Mouse (Mus musculus) frontal cortex, postnatal 14 days (tissue): ENCODE measurements around the gene Jtb.

Experiments
- DNase-seq, 2 experiments: peaks; one replicate each; pipeline ENCODE4 v3.0.0; 2022; ENCODE audit warnings: low spot score in 2 of 2

Gene Jtb

GRCm38 (mm10) chr3:90258521-90258920 is 27.1 kb downstream of the Jtb start:
- DNase-seq, result no peak

DNA sequence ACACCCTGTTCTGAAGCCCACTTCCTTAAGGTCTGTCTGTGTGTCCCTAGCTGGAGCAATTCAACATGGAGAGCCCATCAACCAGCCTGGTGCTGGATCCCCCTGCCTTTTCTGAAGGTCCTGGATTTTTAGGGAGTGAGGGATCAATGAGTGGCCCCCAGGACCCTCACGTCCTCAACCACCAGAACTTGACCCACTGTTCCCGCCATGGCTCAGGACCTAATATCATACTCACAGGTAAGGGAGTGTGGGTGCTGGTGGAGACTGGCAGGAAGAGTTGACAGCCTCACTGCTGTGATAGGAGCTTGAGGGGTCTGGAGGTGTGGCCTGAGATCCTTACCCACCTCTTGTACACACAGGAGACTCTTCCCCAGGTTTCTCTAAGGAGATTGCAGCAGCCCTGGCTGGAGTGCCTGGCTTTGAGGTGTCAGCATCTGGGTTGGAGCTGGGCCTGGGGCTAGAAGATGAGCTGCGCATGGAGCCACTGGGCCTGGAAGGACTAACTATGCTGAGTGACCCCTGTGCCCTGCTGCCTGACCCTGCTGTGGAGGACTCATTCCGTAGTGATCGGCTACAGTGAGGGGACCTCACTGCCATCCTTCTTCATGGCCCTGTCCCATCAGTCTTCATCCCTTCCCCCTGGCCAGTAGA is 31.8 kb downstream of the Jtb start:
- DNase-seq, result no peak

DNA sequence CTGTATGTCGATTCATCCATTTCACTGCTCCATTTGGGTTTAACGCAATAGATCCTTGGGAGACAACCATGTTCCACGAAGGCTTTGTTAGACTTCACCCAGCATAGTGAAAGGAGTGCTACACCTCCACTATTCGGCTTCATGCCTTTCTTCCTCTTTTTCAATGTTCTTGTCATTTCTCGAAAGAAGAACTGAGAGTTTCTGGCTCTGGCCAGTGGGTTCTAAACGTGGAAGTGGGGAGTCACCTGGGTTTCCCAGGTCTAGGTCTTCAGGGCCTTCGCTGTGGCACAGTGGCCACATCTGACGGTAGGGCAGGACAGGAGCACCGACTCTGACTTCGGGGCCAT is 33.3 kb downstream of the Jtb start:
- DNase-seq, result no peak

DNA sequence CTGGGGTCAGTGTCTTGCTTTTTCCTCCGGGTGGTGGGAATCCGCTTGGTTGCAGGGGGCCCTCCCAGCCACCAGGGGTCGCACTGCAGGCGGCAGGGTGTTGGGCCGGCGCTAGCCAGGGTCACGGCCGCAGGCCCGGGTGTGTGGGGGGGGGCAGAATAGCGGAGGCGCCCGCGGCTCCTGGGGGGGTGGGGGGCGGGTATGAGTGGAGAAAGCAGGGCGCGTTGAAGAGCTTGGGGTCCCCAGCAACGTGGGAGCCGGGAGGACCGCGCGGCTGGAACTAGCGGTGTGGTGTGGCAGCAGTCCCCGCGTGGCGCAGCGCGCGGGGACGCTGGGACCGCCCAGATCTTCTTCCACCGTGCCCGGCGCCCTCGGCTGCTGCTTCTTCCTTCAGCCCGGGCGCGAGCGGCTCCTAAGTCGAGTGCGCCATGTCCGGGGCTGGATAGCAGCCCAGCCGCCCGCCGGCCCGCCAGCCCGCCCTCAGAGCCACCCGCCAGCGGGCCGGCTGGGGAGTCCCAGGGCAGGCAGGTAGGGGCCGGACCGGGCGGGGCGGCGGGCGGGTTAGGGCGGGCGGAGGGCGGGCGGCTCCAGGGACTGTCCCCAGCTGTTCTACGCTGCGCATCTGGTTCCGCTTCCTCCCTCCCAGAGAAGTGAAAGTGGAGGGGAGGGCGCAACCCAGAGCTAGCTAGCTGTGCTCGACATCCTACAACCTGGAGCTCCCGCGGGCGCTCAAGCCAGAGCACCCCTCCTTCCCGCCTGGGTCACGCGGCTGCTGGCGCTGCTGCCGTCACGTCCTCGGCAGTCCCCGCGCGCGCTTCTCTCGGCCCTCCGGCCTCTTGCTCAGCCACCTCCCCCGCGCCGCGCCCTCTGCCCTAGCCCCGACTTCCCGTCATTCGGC is 33.9 kb downstream of the Jtb start, which contains the start of gene Dennd4b:
TSS of gene Dennd4b (plus strand) at position 152 of the 898 bp plus-strand sequence.
- peak; percentile 77 to 81 for DNase-seq

DNA sequence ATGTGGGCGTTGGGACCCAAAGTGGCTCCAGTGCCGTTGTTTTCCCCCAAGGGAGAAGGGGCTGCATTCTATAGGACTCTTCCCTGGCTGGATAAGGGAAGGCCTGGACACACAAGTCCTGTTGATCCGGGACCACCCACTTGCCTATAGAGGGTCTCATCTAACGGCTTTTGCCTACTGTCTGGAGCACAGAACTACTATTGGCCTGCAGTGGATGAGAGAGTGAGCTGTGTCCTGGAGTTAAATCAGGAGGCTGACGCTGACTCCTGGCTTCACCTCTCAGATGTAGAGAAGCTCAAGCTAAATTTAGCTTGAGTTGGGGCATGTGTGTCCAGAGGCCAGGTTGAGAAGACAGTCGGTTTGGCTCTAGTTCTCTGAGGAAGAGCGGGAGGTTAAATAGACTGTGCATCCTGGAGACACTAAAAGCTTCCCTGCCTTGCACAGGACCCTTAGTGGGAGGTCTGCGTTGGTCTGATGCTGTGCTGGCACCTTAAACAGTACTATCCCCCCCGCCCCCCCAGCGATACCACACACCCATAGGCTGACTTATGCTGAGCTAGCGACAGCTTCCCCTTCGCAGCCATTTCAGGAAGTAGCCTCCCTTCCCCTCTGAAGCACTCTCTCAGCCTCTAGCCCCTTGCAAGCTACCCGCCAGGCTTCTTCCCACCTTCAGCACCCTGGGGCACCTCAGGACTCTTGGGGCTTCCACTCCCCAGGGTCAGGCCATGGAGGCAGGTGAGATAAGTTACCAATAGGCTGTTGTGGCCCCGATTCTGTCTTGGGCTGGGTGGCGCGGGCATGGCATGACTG is 34.7 kb downstream of the Jtb start:
- DNase-seq, result no peak

- DNase-seq, result no peak
These were observed 35.7 kb downstream of the Jtb start for GRCm38 (mm10) chr3:90266901-90267775.

GRCm38 (mm10) chr3:90268190-90268589 is 36.8 kb downstream of the Jtb start:
- DNase-seq, result no peak

DNA sequence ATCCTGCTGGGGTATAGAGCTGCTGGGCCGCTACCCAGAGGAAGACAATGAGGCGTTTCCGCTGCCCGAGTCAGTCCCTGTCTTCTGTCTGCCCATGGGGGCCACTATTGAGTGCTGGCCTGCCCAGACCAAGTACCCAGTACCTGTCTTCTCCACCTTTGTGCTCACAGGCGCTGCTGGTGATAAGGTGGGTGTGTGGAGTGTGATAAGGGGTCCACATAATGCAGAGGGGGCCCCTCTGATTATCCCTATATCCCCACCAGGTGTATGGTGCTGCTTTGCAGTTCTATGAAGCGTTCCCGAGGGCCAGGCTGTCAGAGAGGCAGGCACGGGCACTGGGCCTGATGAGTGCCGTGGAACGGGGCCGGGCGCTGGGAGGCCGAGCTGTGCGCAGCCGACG is 37.6 kb downstream of the Jtb start:
- DNase-seq, result no peak

GRCm38 (mm10) chr3:90270784-90271183 is 39.4 kb downstream of the Jtb start:
- no peak for DNase-seq

DNA sequence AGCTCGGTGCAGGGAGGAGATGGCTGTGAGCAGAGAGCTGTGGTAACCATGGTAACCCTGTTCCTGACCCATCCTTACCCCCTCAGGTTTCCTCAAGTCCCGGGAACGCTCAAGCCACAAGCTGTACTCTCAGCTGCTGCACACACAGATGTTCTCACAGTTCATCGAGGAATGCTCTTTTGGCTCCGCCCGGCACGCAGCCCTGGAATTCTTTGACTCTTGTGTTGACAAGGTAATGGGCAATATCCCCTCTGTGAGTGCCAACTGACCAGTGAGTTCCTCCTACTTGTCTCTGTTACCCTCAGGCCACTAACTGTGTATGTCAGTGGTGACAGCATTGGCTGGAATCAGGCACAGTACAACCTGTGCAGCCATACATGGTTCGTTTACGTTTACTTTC is 40.8 kb downstream of the Jtb start:
- no peak for DNase-seq

DNA sequence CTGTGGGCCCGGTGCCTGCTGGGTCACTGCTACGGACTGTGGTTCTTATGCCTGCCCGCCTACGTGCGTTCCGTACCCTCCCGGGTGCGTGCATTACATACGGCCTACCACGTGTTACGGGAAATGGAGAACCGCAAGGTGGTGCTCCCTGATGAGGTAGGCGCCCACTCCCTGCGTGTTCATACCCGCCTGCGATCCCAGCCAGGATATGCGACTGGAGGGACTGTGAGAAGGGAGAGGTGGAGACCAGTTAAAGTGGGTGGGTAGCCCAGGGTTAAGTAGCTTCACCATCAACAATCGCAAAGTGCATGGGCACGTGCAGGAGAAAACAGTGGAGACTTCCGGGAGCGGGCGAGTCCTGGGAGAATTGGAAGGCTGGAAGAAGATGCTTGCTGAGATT is 42.5 kb downstream of the Jtb start:
- DNase-seq, result no peak

DNA sequence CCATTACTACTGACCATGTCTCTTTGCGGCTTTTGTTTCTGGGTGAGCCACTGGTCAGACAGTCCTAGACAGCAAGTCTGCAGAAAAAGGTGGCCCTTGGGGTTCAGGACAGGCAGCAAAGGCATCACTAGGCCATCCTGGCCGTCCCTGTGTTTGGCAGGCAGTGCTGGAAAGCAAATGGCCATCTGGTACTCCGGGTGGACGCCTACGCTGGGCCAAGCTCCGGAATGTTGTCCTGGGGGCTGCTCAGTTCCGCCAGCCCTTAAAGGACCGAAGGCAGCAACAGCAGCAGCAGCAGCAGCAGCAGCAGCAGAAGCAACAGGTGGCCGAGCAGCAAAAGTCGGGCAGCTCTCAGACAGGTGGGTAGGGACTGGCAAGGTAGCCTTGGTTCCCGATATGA is 43.9 kb downstream of the Jtb start:
- DNase-seq, result no peak

GRCm38 (mm10) chr3:90276858-90277257 is 45.5 kb downstream of the Jtb start:
- no peak for DNase-seq

- DNase-seq, result no peak
These were observed 46.4 kb downstream of the Jtb start for GRCm38 (mm10) chr3:90277793-90278192.

DNA sequence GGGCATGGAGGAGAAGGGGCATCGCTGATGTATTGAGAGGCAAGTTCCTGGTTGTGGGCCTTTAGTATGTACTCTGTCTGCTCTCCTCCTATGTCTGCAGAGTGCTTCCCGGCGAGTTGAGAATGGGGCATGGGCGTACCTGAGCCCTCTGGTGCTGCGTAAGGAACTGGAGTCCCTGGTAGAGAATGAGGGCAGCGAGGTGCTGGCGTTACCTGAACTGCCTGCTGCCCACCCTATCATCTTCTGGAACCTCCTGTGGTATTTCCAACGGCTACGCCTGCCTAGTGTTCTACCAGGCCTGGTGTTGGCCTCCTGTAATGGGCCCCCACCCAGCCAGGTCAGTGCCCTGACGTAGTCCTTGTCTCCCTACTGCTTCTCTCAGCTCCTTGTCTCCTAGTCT is 46.8 kb downstream of the Jtb start:
- DNase-seq, result no peak

DNA sequence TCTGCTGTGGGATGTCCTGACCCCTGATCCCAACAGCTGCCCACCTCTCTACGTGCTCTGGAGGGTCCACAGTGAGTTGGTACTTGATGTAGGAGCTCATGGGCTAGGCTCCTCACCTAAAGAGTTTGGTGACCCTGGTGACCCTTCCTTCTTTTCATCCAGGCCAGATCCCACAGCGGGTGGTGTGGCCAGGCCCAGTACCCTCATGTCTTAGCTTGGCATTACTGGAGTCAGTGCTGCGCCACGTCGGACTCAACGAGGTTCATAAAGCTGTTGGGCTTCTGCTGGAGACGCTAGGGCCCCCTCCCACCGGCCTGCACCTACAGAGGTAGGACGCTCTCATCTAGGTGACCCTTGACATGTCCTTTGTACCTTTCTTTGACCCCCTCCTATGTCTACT is 47.8 kb downstream of the Jtb start:
- DNase-seq, result no peak

- DNase-seq, result no peak
These were observed 48.3 kb downstream of the Jtb start for GRCm38 (mm10) chr3:90279743-90280142.

- no peak for DNase-seq
These were observed 49.3 kb downstream of the Jtb start for GRCm38 (mm10) chr3:90280708-90281107.

- no peak for DNase-seq
These were observed 52.8 kb downstream of the Jtb start for GRCm38 (mm10) chr3:90284150-90284549.
